Mouse (Mus musculus): Measurements from ENCODE around the gene Pkn3. TPM values are rescaled to one million over a fixed set of nuclear protein-coding genes. Genes with fewer than 3 reads are reported as not detected.

The Pkn3 gene
- total and polyA plus RNA-seq, 3 experiments: 8.8 to 13.6 (median 10.4) TPM

GRCm38 (mm10) chr2:30061215-30062166 is 16.0 kb upstream of the Pkn3 start:
- H3K36me3 ChIP-seq (ENCODE audit: control insufficient read depth, insufficient read depth, low read length): no peaks in the 10 kb centered on the region
- WGBS: 12% methylated on average over 37 of the region's 37 CpGs
- no peaks in the 10 kb centered on the region for H3K79me2 ChIP-seq (replicated peaks; ENCODE audit: control insufficient read depth, insufficient read depth, low read length)
- peak overlapping the region; percentile 74 for H3K4me3 ChIP-seq
- H3K4me1 ChIP-seq (ENCODE audit: control insufficient read depth, insufficient read depth, low read length): peaks cover 8% of the 10 kb centered on the region
- H3K27me3 ChIP-seq (ENCODE audit: control insufficient read depth, insufficient read depth, low read length): no peaks in the 10 kb centered on the region
- H3K27ac ChIP-seq: peak overlapping the region; percentile 82
- DNase-seq: peak; percentile 49 to 60
- intact Hi-C loops (cut with DNase I): no loop called here
- peak overlapping the region; percentile 95 for H3K9ac ChIP-seq (ENCODE audit: low read depth, low read length)
- TF ChIP-seq CTCF (IDR thresholded peaks at IDR 0.05) (no peak), POLR2A (IDR thresholded peaks at IDR 0.05; ENCODE audit: insufficient read depth, low read depth, low read length) (no peak)

GRCm38 (mm10) chr2:30062249-30063093 is 15.0 kb upstream of the Pkn3 start:
- peak; percentile 76 to 81 for DNase-seq
- peaks cover 8% of the 10 kb centered on the region for H3K4me1 ChIP-seq (ENCODE audit: control insufficient read depth, insufficient read depth, low read length)
- TF ChIP-seq POLR2A (IDR thresholded peaks at IDR 0.05; ENCODE audit: insufficient read depth, low read depth, low read length) (peak; percentile 65), EP300 (IDR thresholded peaks at IDR 0.05; ENCODE audit: insufficient read depth, low read depth, low read length) (peak; percentile 63; the same call in 1 of the 2 replicates), CTCF (IDR thresholded peaks at IDR 0.05) (peak; percentile 20; the same call in 1 of the 2 replicates)
- no peaks in the 10 kb centered on the region for H3K27me3 ChIP-seq (ENCODE audit: control insufficient read depth, insufficient read depth, low read length)
- H3K9ac ChIP-seq (ENCODE audit: low read depth, low read length): peak overlapping the region; percentile 95
- H3K4me3 ChIP-seq: peak overlapping the region; percentile 74
- H3K36me3 ChIP-seq (ENCODE audit: control insufficient read depth, insufficient read depth, low read length): peaks cover under 1% of the 10 kb centered on the region; the same call in 1 of the 2 replicates
- peak overlapping the region; percentile 82 for H3K27ac ChIP-seq
- WGBS: under 1% methylated on average over 40 of the region's 40 CpGs
- intact Hi-C loops (cut with DNase I): no loop called here
- peaks cover 2% of the 10 kb centered on the region; the same call in 1 of the 2 replicates for H3K79me2 ChIP-seq (replicated peaks; ENCODE audit: control insufficient read depth, insufficient read depth, low read length)

GRCm38 (mm10) chr2:30063235-30063634 is 14.2 kb upstream of the Pkn3 start:
- peaks cover 8% of the 10 kb centered on the region for H3K36me3 ChIP-seq (ENCODE audit: control insufficient read depth, insufficient read depth, low read length)
- DNase-seq: no peak
- H3K4me1 ChIP-seq (ENCODE audit: control insufficient read depth, insufficient read depth, low read length): peaks cover 10% of the 10 kb centered on the region
- intact Hi-C loops (cut with DNase I): no loop called here
- no peaks in the 10 kb centered on the region for H3K27me3 ChIP-seq (ENCODE audit: control insufficient read depth, insufficient read depth, low read length)
- peak overlapping the region; percentile 95 for H3K9ac ChIP-seq (ENCODE audit: low read depth, low read length)
- 30% methylated on average over 8 of the region's 8 CpGs for WGBS
- no peak for TF ChIP-seq EP300 (IDR thresholded peaks at IDR 0.05; ENCODE audit: insufficient read depth, low read depth, low read length)
- no peak for TF ChIP-seq CTCF (IDR thresholded peaks at IDR 0.05)
- no peak for TF ChIP-seq POLR2A (IDR thresholded peaks at IDR 0.05; ENCODE audit: insufficient read depth, low read depth, low read length)
- peak overlapping the region; percentile 74 for H3K4me3 ChIP-seq
- peak overlapping the region; percentile 82 for H3K27ac ChIP-seq
- H3K79me2 ChIP-seq (replicated peaks; ENCODE audit: control insufficient read depth, insufficient read depth, low read length): peaks cover 2% of the 10 kb centered on the region; the same call in 1 of the 2 replicates

- Histone ChIP-seq H3K27me3 (ENCODE audit: control insufficient read depth, insufficient read depth, low read length) (no peaks in the 10 kb centered on the region), H3K4me1 (ENCODE audit: control insufficient read depth, insufficient read depth, low read length) (peaks cover 10% of the 10 kb centered on the region), H3K27ac (no peak overlapping the region), H3K4me3 (no peak overlapping the region), H3K36me3 (ENCODE audit: control insufficient read depth, insufficient read depth, low read length) (peaks cover 11% of the 10 kb centered on the region), H3K9ac (ENCODE audit: low read depth, low read length) (no peak overlapping the region), H3K79me2 (replicated peaks; ENCODE audit: control insufficient read depth, insufficient read depth, low read length) (peaks cover 2% of the 10 kb centered on the region; the same call in 1 of the 2 replicates)
- DNase-seq: no peak
- intact Hi-C loops (cut with DNase I): no loop called here
- TF ChIP-seq CTCF (IDR thresholded peaks at IDR 0.05) (no peak), EP300 (IDR thresholded peaks at IDR 0.05; ENCODE audit: insufficient read depth, low read depth, low read length) (no peak), POLR2A (IDR thresholded peaks at IDR 0.05; ENCODE audit: insufficient read depth, low read depth, low read length) (no peak)
- 54% methylated on average over 2 of the region's 3 CpGs for WGBS
These were observed 13.7 kb upstream of the Pkn3 start for GRCm38 (mm10) chr2:30063791-30064190.

- peaks cover 2% of the 10 kb centered on the region; the same call in 1 of the 2 replicates for H3K79me2 ChIP-seq (replicated peaks; ENCODE audit: control insufficient read depth, insufficient read depth, low read length)
- H3K36me3 ChIP-seq (ENCODE audit: control insufficient read depth, insufficient read depth, low read length): peaks cover 13% of the 10 kb centered on the region
- TF ChIP-seq CTCF (IDR thresholded peaks at IDR 0.05) (no peak), POLR2A (IDR thresholded peaks at IDR 0.05; ENCODE audit: insufficient read depth, low read depth, low read length) (no peak)
- H3K27me3 ChIP-seq (ENCODE audit: control insufficient read depth, insufficient read depth, low read length): no peaks in the 10 kb centered on the region
- H3K4me1 ChIP-seq (ENCODE audit: control insufficient read depth, insufficient read depth, low read length): peaks cover 10% of the 10 kb centered on the region
- no peak overlapping the region for H3K4me3 ChIP-seq
- H3K27ac ChIP-seq: no peak overlapping the region
- 76% methylated on average over 3 of the region's 3 CpGs for WGBS
- H3K9ac ChIP-seq (ENCODE audit: low read depth, low read length): no peak overlapping the region
- intact Hi-C loops (cut with DNase I): no loop called here
- DNase-seq: no peak
These were observed 13.2 kb upstream of the Pkn3 start for GRCm38 (mm10) chr2:30064298-30064697.

Measured in heart, adult 2 months (tissue).